Mouse (Mus musculus) 3134 (cell line): ENCODE measurements around the gene Snx29.
A peak's percentile ranks its signal among the peaks of the same experiment; 100 is the strongest.
"Not testable (repeated sequence)": the region's sequence is repeated elsewhere in the genome, so short reads cannot be mapped to it uniquely, and the experiment has no call there.

Source experiments
- DNase-seq: peaks from one replicate; pipeline ENCODE4 v3.0.0-alpha.2; 2011; ENCODE audit warnings: low spot score; ENCODE audit not compliant: insufficient read length; ENCODE audit errors: extremely low read depth

Snx29 gene

GRCm38 (mm10) chr16:11322409-11323323, at the start of gene Snx29:
Snx29 (plus strand) TSS chr16:11322908.
- DNase-seq: peak; percentile 90

- DNase-seq: no peak
Observed at GRCm38 (mm10) chr16:11276888-11277287, 45.8 kb upstream of the Snx29 start.

GRCm38 (mm10) chr16:11278778-11279177, 43.9 kb upstream of the Snx29 start:
- DNase-seq: no peak

- no peak for DNase-seq
Observed at GRCm38 (mm10) chr16:11282655-11283232, 40.0 kb upstream of the Snx29 start.

- DNase-seq: no peak
Observed at GRCm38 (mm10) chr16:11284881-11285280, 37.8 kb upstream of the Snx29 start.

GRCm38 (mm10) chr16:11285949-11286348, 36.8 kb upstream of the Snx29 start:
- peak; percentile 21 for DNase-seq

GRCm38 (mm10) chr16:11288873-11289272, 33.8 kb upstream of the Snx29 start:
- DNase-seq: not testable (repeated sequence)

GRCm38 (mm10) chr16:11295583-11295982, 27.1 kb upstream of the Snx29 start:
- not testable (repeated sequence) for DNase-seq

GRCm38 (mm10) chr16:11297700-11298099, 25.0 kb upstream of the Snx29 start:
- not testable (repeated sequence) for DNase-seq

- DNase-seq: no peak
Observed at GRCm38 (mm10) chr16:11303741-11304140, 19.0 kb upstream of the Snx29 start.

- no peak for DNase-seq
Observed at GRCm38 (mm10) chr16:11305531-11305930, 17.2 kb upstream of the Snx29 start.

- no peak for DNase-seq
Observed at GRCm38 (mm10) chr16:11313512-11313911, 9.2 kb upstream of the Snx29 start, which contains the start of gene Tnfrsf17. Tnfrsf17 (plus strand) TSS chr16:11313812.

GRCm38 (mm10) chr16:11315786-11316320, 6.9 kb upstream of the Snx29 start:
- DNase-seq: no peak

GRCm38 (mm10) chr16:11316748-11317147, 6.0 kb upstream of the Snx29 start:
- DNase-seq: no peak

GRCm38 (mm10) chr16:11317324-11317723, 5.4 kb upstream of the Snx29 start:
- DNase-seq: peak; percentile 30

- DNase-seq: peak; percentile 55
Observed at GRCm38 (mm10) chr16:11323324-11324051, 780 bp downstream of the Snx29 start.

- DNase-seq: peak; percentile 57
Observed at GRCm38 (mm10) chr16:11330081-11330800, 7.5 kb downstream of the Snx29 start.

- DNase-seq: no peak
Observed at GRCm38 (mm10) chr16:11331030-11331429, 8.3 kb downstream of the Snx29 start.

- no peak for DNase-seq
Observed at GRCm38 (mm10) chr16:11343292-11343815, 20.6 kb downstream of the Snx29 start.

- no peak for DNase-seq
Observed at GRCm38 (mm10) chr16:11351903-11352302, 29.2 kb downstream of the Snx29 start.
